Mouse (Mus musculus) heart, embryonic 15.5 days (tissue): ENCODE measurements around the gene Srsf7. TPM values are rescaled to one million over a fixed set of nuclear protein-coding genes. Genes with fewer than 3 reads are reported as not detected.

Experiments used
- ATAC-seq: fragments of 200-750 bp; cut with Nextera tagmentation; replicated peaks from 2 replicates; pipeline ENCODE4 v1.8.0; 2017; ENCODE audit warnings: low read depth, moderate TSS enrichment; ENCODE audit not compliant: insufficient number of reproducible peaks, insufficient read depth, low FRiP score
- H3K27ac ChIP-seq: fragments of 300-500 bp; sonication (generic); 2 replicates; pipeline ENCODE4 v1.5.1; 2015; ENCODE audit warnings: mild to moderate bottlenecking, inconsistent platforms
- H3K27me3 ChIP-seq: fragments of 300-500 bp; sonication (generic); 2 replicates; pipeline ENCODE4 v1.6.1; 2015; ENCODE audit warnings: inconsistent platforms
- H3K36me3 ChIP-seq: fragments of 300-500 bp; sonication (generic); 2 replicates; pipeline ENCODE4 v1.6.1; 2015; ENCODE audit warnings: mild to moderate bottlenecking, inconsistent platforms
- H3K4me1 ChIP-seq: fragments of 300-500 bp; sonication (generic); replicated peaks from 2 replicates; pipeline ENCODE4 v1.6.1; 2015; ENCODE audit warnings: inconsistent platforms
- H3K4me2 ChIP-seq: fragments of 300-500 bp; sonication (generic); 2 replicates; pipeline ENCODE4 v1.6.1; 2015; ENCODE audit warnings: inconsistent platforms, mild to moderate bottlenecking, moderate library complexity
- H3K4me3 ChIP-seq: fragments of 300-500 bp; sonication (generic); 2 replicates; pipeline ENCODE4 v1.5.1; 2015; ENCODE audit warnings: mild to moderate bottlenecking, inconsistent platforms
- H3K9ac ChIP-seq: fragments of 300-500 bp; sonication (generic); 2 replicates; pipeline ENCODE4 v1.6.1; 2015; ENCODE audit warnings: mild to moderate bottlenecking, inconsistent platforms
- H3K9me3 ChIP-seq: fragments of 300-500 bp; sonication (generic); replicated peaks from 2 replicates; pipeline ENCODE4 v1.6.1; 2016; ENCODE audit warnings: inconsistent platforms
- WGBS: fragments of 180-500 bp; shearing (Covaris S2); methylation state at CpG from one replicate; pipeline ENCODE4 v1.1.7; 2015; ENCODE audit warnings: mixed read lengths; 5-methylcytosine and 5-hydroxymethylcytosine counted together
- polyA plus RNA-seq: library from polyadenylated mRNA; unstranded; fragments of >200 nt; fragmentation: Nextera tagmentation; extraction: Ambion mirVana; gene quantifications from 2 replicates; pipeline ENCODE4 v1.2.1, GENCODE M21; 2015

The Srsf7 gene
- polyA plus RNA-seq, 1 experiment from 2014 or later: 252 TPM

GRCm38 (mm10) chr17:80152767-80153630 lies 54.1 kb downstream of the Srsf7 start:
- Histone ChIP-seq H3K9me3 (no peaks in the 10 kb centered on the region), H3K4me3 (no peak overlapping the region), H3K4me1 (peaks cover 15% of the 10 kb centered on the region), H3K36me3 (no peaks in the 10 kb centered on the region), H3K27ac (no peak overlapping the region), H3K27me3 (no peaks in the 10 kb centered on the region), H3K9ac (no peak overlapping the region), H3K4me2 (no peak overlapping the region)
- WGBS: 69% methylated on average over 12 of the region's 12 CpGs
- no peak for ATAC-seq

GRCm38 (mm10) chr17:80151353-80151752 lies 55.8 kb downstream of the Srsf7 start:
- Histone ChIP-seq H3K9me3 (no peaks in the 10 kb centered on the region), H3K27me3 (no peaks in the 10 kb centered on the region), H3K4me1 (peaks cover 18% of the 10 kb centered on the region), H3K4me3 (no peak overlapping the region), H3K9ac (no peak overlapping the region), H3K4me2 (no peak overlapping the region), H3K27ac (no peak overlapping the region), H3K36me3 (no peaks in the 10 kb centered on the region)
- ATAC-seq: no peak
- 47% methylated on average over 5 of the region's 5 CpGs for WGBS

Other genes with a start within 250 kb of the Srsf7 start
- 37.2 and 48.7 TPM in 2 replicates for gene Hnrnpll, start 145.0 kb downstream of the Srsf7 start, polyA plus RNA-seq
- 13.0 and 13.4 TPM in 2 replicates for gene Galm, start 79.8 kb downstream of the Srsf7 start, polyA plus RNA-seq
- 0.10 TPM in 1 of 2 replicates, not detected in the other for gene Ttc39d, start 153 bp upstream of the Srsf7 start, polyA plus RNA-seq
- 24.2 and 26.0 TPM in 2 replicates for gene Gemin6, start 17.1 kb upstream of the Srsf7 start, polyA plus RNA-seq
- gene Morn2, start 82.9 kb upstream of the Srsf7 start, polyA plus RNA-seq: 23.8 and 25.3 TPM in 2 replicates
- gene Dhx57, start 83.2 kb upstream of the Srsf7 start, polyA plus RNA-seq: 7.4 and 9.2 TPM in 2 replicates
- 0.60 and 0.91 TPM in 2 replicates for gene Arhgef33, start 100.1 kb upstream of the Srsf7 start, polyA plus RNA-seq
- gene Gm10190, start 166.2 kb upstream of the Srsf7 start, polyA plus RNA-seq: 0.96 and 1.3 TPM in 2 replicates